Mouse (Mus musculus) erythroblast, embryonic 14.5 days (primary cell): ENCODE measurements around the gene Usp40. TPM values are rescaled to one million over a fixed set of nuclear protein-coding genes. Genes with fewer than 3 reads are reported as not detected.

Source experiments
- H3K27me3 ChIP-seq: 2 replicates; pipeline ENCODE4 v1.6.1; 2012; ENCODE audit warnings: inconsistent platforms; ENCODE audit not compliant: control insufficient read depth
- H3K36me3 ChIP-seq: 2 replicates; pipeline ENCODE4 v1.6.1; 2012; ENCODE audit warnings: mild to moderate bottlenecking, inconsistent platforms; ENCODE audit not compliant: control insufficient read depth
- H3K4me1 ChIP-seq: 2 replicates; pipeline ENCODE4 v1.6.1; 2012; ENCODE audit warnings: inconsistent platforms; ENCODE audit not compliant: control insufficient read depth
- H3K4me3 ChIP-seq: replicated peaks from 2 replicates; pipeline ENCODE3; 2012; ENCODE audit warnings: moderate library complexity, mild to moderate bottlenecking, inconsistent platforms
- H3K9me3 ChIP-seq: 2 replicates; pipeline ENCODE4 v1.6.1; 2012; ENCODE audit warnings: low read length, inconsistent platforms, mixed read lengths; ENCODE audit not compliant: control insufficient read depth
- GATA1 ChIP-seq: IDR thresholded peaks from 2 replicates; pipeline ENCODE4 v1.6.1; 2012; ENCODE audit warnings: low read length, inconsistent platforms, mixed read lengths
- TAL1 ChIP-seq: IDR thresholded peaks from 3 replicates; pipeline ENCODE4 v1.6.1; 2012; ENCODE audit warnings: low read length, inconsistent platforms, mixed read lengths
- polyA plus RNA-seq: library from polyadenylated mRNA; stranded (reverse); fragments of >175 nt; gene quantifications from 2 replicates; pipeline ENCODE4 v1.2.3, GENCODE M21; 2012

Gene Usp40
- polyA plus RNA-seq, 1 experiment, result 0.02 TPM

- TF ChIP-seq TAL1, result no peak
- no peak for TF ChIP-seq GATA1
Measured at GRCm38 (mm10) chr1:87933051-87933450, 75.3 kb downstream of the Usp40 start.

GRCm38 (mm10) chr1:87929730-87930129, 78.6 kb downstream of the Usp40 start:
- Histone ChIP-seq H3K36me3 (peaks cover 87% of the 10 kb centered on the region), H3K9me3 (no peaks in the 10 kb centered on the region), H3K4me3 (no peak overlapping the region), H3K4me1 (no peaks in the 10 kb centered on the region), H3K27me3 (no peaks in the 10 kb centered on the region)
- TF ChIP-seq TAL1, result no peak
- TF ChIP-seq GATA1, result no peak

More at GRCm38 (mm10) chr1:87933051-87933450, 75.3 kb downstream of the Usp40 start:
- Histone ChIP-seq H3K4me1 (peaks cover 6% of the 10 kb centered on the region; the same call in 1 of the 2 replicates), H3K36me3 (peaks cover 86% of the 10 kb centered on the region), H3K27me3 (no peaks in the 10 kb centered on the region), H3K4me3 (no peak overlapping the region), H3K9me3 (no peaks in the 10 kb centered on the region)

- H3K4me1 ChIP-seq, result no peaks in the 10 kb centered on the region
- H3K4me3 ChIP-seq, result no peak overlapping the region
- TF ChIP-seq GATA1 (no peak), TAL1 (no peak)
- no peaks in the 10 kb centered on the region for H3K27me3 ChIP-seq
- H3K36me3 ChIP-seq, result peaks cover 93% of the 10 kb centered on the region
- H3K9me3 ChIP-seq, result no peaks in the 10 kb centered on the region
Measured at GRCm38 (mm10) chr1:87924888-87925287, 83.5 kb downstream of the Usp40 start.

- peaks cover 94% of the 10 kb centered on the region for H3K36me3 ChIP-seq
- no peaks in the 10 kb centered on the region for H3K9me3 ChIP-seq
- H3K4me3 ChIP-seq, result no peak overlapping the region
- no peaks in the 10 kb centered on the region for H3K27me3 ChIP-seq
- TF ChIP-seq TAL1, result no peak
- no peak for TF ChIP-seq GATA1
- H3K4me1 ChIP-seq, result no peaks in the 10 kb centered on the region
Measured at GRCm38 (mm10) chr1:87922666-87923065, 85.7 kb downstream of the Usp40 start.

GRCm38 (mm10) chr1:87920056-87920614, 88.2 kb downstream of the Usp40 start:
- no peaks in the 10 kb centered on the region for H3K4me1 ChIP-seq
- H3K36me3 ChIP-seq, result peaks cover 89% of the 10 kb centered on the region
- H3K4me3 ChIP-seq, result no peak overlapping the region
- H3K9me3 ChIP-seq, result no peaks in the 10 kb centered on the region
- no peak for TF ChIP-seq GATA1
- TF ChIP-seq TAL1, result no peak
- no peaks in the 10 kb centered on the region for H3K27me3 ChIP-seq

- H3K36me3 ChIP-seq, result peaks cover 73% of the 10 kb centered on the region
- no peaks in the 10 kb centered on the region for H3K9me3 ChIP-seq
- H3K4me3 ChIP-seq, result no peak overlapping the region
- H3K27me3 ChIP-seq, result no peaks in the 10 kb centered on the region
- TF ChIP-seq TAL1 (no peak), GATA1 (no peak)
- H3K4me1 ChIP-seq, result peaks cover 6% of the 10 kb centered on the region; the same call in 1 of the 2 replicates
Measured at GRCm38 (mm10) chr1:87918061-87918460, 90.3 kb downstream of the Usp40 start.

- Histone ChIP-seq H3K4me3 (no peak overlapping the region), H3K36me3 (peaks cover 69% of the 10 kb centered on the region), H3K4me1 (peaks cover 6% of the 10 kb centered on the region; the same call in 1 of the 2 replicates), H3K27me3 (no peaks in the 10 kb centered on the region), H3K9me3 (no peaks in the 10 kb centered on the region)
- no peak for TF ChIP-seq GATA1
- no peak for TF ChIP-seq TAL1
Measured at GRCm38 (mm10) chr1:87917361-87917760, 91.0 kb downstream of the Usp40 start.

- no peaks in the 10 kb centered on the region for H3K9me3 ChIP-seq
- peaks cover 23% of the 10 kb centered on the region for H3K4me1 ChIP-seq
- peaks cover 43% of the 10 kb centered on the region for H3K36me3 ChIP-seq
- no peaks in the 10 kb centered on the region for H3K27me3 ChIP-seq
- H3K4me3 ChIP-seq, result no peak overlapping the region
- TF ChIP-seq TAL1 (no peak), GATA1 (no peak)
Measured at GRCm38 (mm10) chr1:87913356-87913755, 95.0 kb downstream of the Usp40 start.

- no peak for TF ChIP-seq GATA1
- no peak for TF ChIP-seq TAL1
- Histone ChIP-seq H3K9me3 (no peaks in the 10 kb centered on the region), H3K36me3 (peaks cover 25% of the 10 kb centered on the region), H3K4me1 (peaks cover 31% of the 10 kb centered on the region), H3K4me3 (no peak overlapping the region), H3K27me3 (no peaks in the 10 kb centered on the region)
Measured at GRCm38 (mm10) chr1:87910428-87910827, 97.9 kb downstream of the Usp40 start.

GRCm38 (mm10) chr1:87909565-87909964, 98.8 kb downstream of the Usp40 start:
- Histone ChIP-seq H3K36me3 (peaks cover 18% of the 10 kb centered on the region), H3K4me3 (no peak overlapping the region), H3K9me3 (no peaks in the 10 kb centered on the region), H3K27me3 (no peaks in the 10 kb centered on the region), H3K4me1 (peaks cover 31% of the 10 kb centered on the region)
- TF ChIP-seq GATA1, result no peak
- TF ChIP-seq TAL1, result no peak
